Mouse (Mus musculus): ENCODE data around the gene Hpse2. TPM values are rescaled to one million over a fixed set of nuclear protein-coding genes. Genes with fewer than 3 reads are reported as not detected.

Gene Hpse2
- polyA plus RNA-seq, 1 experiment from 2014 or later, result 3.3 TPM

DNA sequence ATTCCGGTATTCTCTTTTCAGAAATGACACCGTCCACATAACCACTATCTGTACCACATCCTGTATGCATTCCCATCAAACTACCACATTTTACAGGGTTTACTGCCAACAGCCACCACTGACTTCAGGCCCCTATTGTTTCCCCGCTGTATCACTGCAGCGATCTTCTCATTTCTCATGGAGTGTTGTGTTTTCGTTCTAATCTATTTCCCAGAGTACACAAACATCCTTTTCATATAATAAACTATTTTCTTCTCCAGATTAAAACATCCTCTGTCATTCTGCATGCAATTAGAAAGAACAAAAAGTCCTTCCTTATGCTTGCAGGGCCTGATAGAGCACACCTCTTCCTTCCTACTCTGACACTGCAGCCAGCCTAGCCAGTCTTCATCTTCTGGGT is 399.3 kb downstream of the Hpse2 start:
- WGBS, result 76% methylated on average over 5 of the region's 5 CpGs
- Histone ChIP-seq H3K9me3 (ENCODE audit: control insufficient read depth) (no peaks in the 10 kb centered on the region), H3K4me1 (replicated peaks; ENCODE audit: control insufficient read depth, insufficient read depth, low read length) (no peaks in the 10 kb centered on the region), H3K4me3 (ENCODE audit: low read depth, low read length) (no peak overlapping the region), H3K27ac (ENCODE audit: low read depth, low read length) (no peak overlapping the region), H3K9ac (ENCODE audit: low read depth, low read length) (no peak overlapping the region), H3K27me3 (replicated peaks; ENCODE audit: control insufficient read depth, insufficient read depth, low read length) (no peaks in the 10 kb centered on the region), H3K36me3 (ENCODE audit: control insufficient read depth, insufficient read depth) (no peaks in the 10 kb centered on the region), H3K4me2 (replicated peaks; ENCODE audit: low read depth) (no peak overlapping the region)
- no peak for TF ChIP-seq CTCF (IDR thresholded peaks at IDR 0.05; ENCODE audit: low read depth)
- no peak for ATAC-seq

DNA sequence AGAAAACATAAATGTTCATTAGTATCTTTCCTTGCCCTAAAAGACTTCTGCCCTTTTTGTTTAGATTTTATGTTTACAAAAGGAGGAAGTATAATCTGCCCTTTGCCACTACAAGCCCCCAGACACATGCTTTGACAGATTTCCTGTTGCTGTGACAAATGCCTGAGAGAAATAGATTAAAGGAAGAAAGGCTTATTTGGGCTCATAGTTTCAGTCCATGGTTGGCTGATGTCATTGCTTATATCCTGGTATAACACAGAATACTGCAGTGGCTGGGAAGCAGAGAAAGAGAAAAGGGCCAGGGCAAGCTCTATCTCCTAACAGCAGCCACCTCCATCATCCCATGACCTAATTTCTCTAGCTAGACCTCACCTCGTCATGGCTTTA is 401.8 kb downstream of the Hpse2 start:
- Histone ChIP-seq H3K4me1 (replicated peaks; ENCODE audit: control insufficient read depth, insufficient read depth, low read length) (no peaks in the 10 kb centered on the region), H3K4me3 (ENCODE audit: low read depth, low read length) (no peak overlapping the region), H3K36me3 (ENCODE audit: control insufficient read depth, insufficient read depth) (no peaks in the 10 kb centered on the region), H3K9me3 (ENCODE audit: control insufficient read depth) (no peaks in the 10 kb centered on the region), H3K27ac (ENCODE audit: low read depth, low read length) (no peak overlapping the region), H3K9ac (ENCODE audit: low read depth, low read length) (no peak overlapping the region), H3K27me3 (replicated peaks; ENCODE audit: control insufficient read depth, insufficient read depth, low read length) (no peaks in the 10 kb centered on the region), H3K4me2 (replicated peaks; ENCODE audit: low read depth) (no peak overlapping the region)
- WGBS, result 45% methylated on average over 1 of the region's 1 CpGs
- no peak for TF ChIP-seq CTCF (IDR thresholded peaks at IDR 0.05; ENCODE audit: low read depth)
- no peak for ATAC-seq

GRCm38 (mm10) chr19:42985372-42986314 is 402.5 kb downstream of the Hpse2 start:
- Histone ChIP-seq H3K4me2 (replicated peaks; ENCODE audit: low read depth) (no peak overlapping the region), H3K27ac (ENCODE audit: low read depth, low read length) (no peak overlapping the region), H3K4me3 (ENCODE audit: low read depth, low read length) (no peak overlapping the region), H3K9ac (ENCODE audit: low read depth, low read length) (no peak overlapping the region), H3K4me1 (replicated peaks; ENCODE audit: control insufficient read depth, insufficient read depth, low read length) (no peaks in the 10 kb centered on the region), H3K9me3 (ENCODE audit: control insufficient read depth) (no peaks in the 10 kb centered on the region), H3K27me3 (replicated peaks; ENCODE audit: control insufficient read depth, insufficient read depth, low read length) (no peaks in the 10 kb centered on the region), H3K36me3 (ENCODE audit: control insufficient read depth, insufficient read depth) (no peaks in the 10 kb centered on the region)
- ATAC-seq, result no peak
- TF ChIP-seq CTCF (IDR thresholded peaks at IDR 0.05; ENCODE audit: low read depth), result no peak
- WGBS, result 56% methylated on average over 4 of the region's 4 CpGs

- Histone ChIP-seq H3K4me2 (replicated peaks; ENCODE audit: low read depth) (no peak overlapping the region), H3K27me3 (replicated peaks; ENCODE audit: control insufficient read depth, insufficient read depth, low read length) (no peaks in the 10 kb centered on the region), H3K4me1 (replicated peaks; ENCODE audit: control insufficient read depth, insufficient read depth, low read length) (no peaks in the 10 kb centered on the region), H3K9me3 (ENCODE audit: control insufficient read depth) (no peaks in the 10 kb centered on the region; the same call in 1 of the 2 replicates), H3K27ac (ENCODE audit: low read depth, low read length) (no peak overlapping the region), H3K4me3 (ENCODE audit: low read depth, low read length) (no peak overlapping the region), H3K36me3 (ENCODE audit: control insufficient read depth, insufficient read depth) (no peaks in the 10 kb centered on the region), H3K9ac (ENCODE audit: low read depth, low read length) (no peak overlapping the region)
- no peak for TF ChIP-seq CTCF (IDR thresholded peaks at IDR 0.05; ENCODE audit: low read depth)
- ATAC-seq, result no peak
- WGBS, result 39% methylated on average over 3 of the region's 3 CpGs
Measured at GRCm38 (mm10) chr19:42980537-42980936, 407.6 kb downstream of the Hpse2 start.

- no peaks in the 10 kb centered on the region for H3K27me3 ChIP-seq (replicated peaks; ENCODE audit: control insufficient read depth, insufficient read depth, low read length)
- no peak for TF ChIP-seq CTCF (IDR thresholded peaks at IDR 0.05; ENCODE audit: low read depth)
- no peaks in the 10 kb centered on the region for H3K4me1 ChIP-seq (replicated peaks; ENCODE audit: control insufficient read depth, insufficient read depth, low read length)
- H3K36me3 ChIP-seq (ENCODE audit: control insufficient read depth, insufficient read depth), result no peaks in the 10 kb centered on the region
- no peaks in the 10 kb centered on the region; the same call in 1 of the 2 replicates for H3K9me3 ChIP-seq (ENCODE audit: control insufficient read depth)
- ATAC-seq, result no peak
- WGBS, result 89% methylated on average over 2 of the region's 2 CpGs
- no peak overlapping the region for H3K4me3 ChIP-seq (ENCODE audit: low read depth, low read length)
- no peak overlapping the region for H3K9ac ChIP-seq (ENCODE audit: low read depth, low read length)
- no peak overlapping the region for H3K27ac ChIP-seq (ENCODE audit: low read depth, low read length)
- H3K4me2 ChIP-seq (replicated peaks; ENCODE audit: low read depth), result no peak overlapping the region
Measured at GRCm38 (mm10) chr19:42977938-42978337, 410.2 kb downstream of the Hpse2 start.

GRCm38 (mm10) chr19:42973740-42974139 is 414.4 kb downstream of the Hpse2 start:
- WGBS, result 78% methylated on average over 5 of the region's 5 CpGs
- H3K4me2 ChIP-seq (replicated peaks; ENCODE audit: low read depth), result no peak overlapping the region

More at GRCm38 (mm10) chr19:42973740-42974139, 414.4 kb downstream of the Hpse2 start:
- Histone ChIP-seq H3K27ac (ENCODE audit: low read depth, low read length) (no peak overlapping the region), H3K9ac (ENCODE audit: low read depth, low read length) (no peak overlapping the region), H3K36me3 (ENCODE audit: control insufficient read depth, insufficient read depth) (no peaks in the 10 kb centered on the region), H3K9me3 (ENCODE audit: control insufficient read depth) (no peaks in the 10 kb centered on the region), H3K4me1 (replicated peaks; ENCODE audit: control insufficient read depth, insufficient read depth, low read length) (no peaks in the 10 kb centered on the region), H3K4me3 (ENCODE audit: low read depth, low read length) (no peak overlapping the region), H3K27me3 (replicated peaks; ENCODE audit: control insufficient read depth, insufficient read depth, low read length) (no peaks in the 10 kb centered on the region)
- TF ChIP-seq CTCF (IDR thresholded peaks at IDR 0.05; ENCODE audit: low read depth), result no peak
- no peak for ATAC-seq
